Mouse (Mus musculus) right cerebral cortex, adult 2 months (tissue): Measurements from ENCODE around the gene Tnrc6a.
A peak's percentile ranks its signal among the peaks of the same experiment; 100 is the strongest.
"Not testable (repeated sequence)": the region's sequence is repeated elsewhere in the genome, so short reads cannot be mapped to it uniquely, and the experiment has no call there.

Experiments used
- DNase-seq, 2 experiments: peaks; one replicate each; pipeline ENCODE4 v3.0.0; 2021 to 2022; ENCODE audit warnings: low spot score in 2 of 2

Gene Tnrc6a

DNA sequence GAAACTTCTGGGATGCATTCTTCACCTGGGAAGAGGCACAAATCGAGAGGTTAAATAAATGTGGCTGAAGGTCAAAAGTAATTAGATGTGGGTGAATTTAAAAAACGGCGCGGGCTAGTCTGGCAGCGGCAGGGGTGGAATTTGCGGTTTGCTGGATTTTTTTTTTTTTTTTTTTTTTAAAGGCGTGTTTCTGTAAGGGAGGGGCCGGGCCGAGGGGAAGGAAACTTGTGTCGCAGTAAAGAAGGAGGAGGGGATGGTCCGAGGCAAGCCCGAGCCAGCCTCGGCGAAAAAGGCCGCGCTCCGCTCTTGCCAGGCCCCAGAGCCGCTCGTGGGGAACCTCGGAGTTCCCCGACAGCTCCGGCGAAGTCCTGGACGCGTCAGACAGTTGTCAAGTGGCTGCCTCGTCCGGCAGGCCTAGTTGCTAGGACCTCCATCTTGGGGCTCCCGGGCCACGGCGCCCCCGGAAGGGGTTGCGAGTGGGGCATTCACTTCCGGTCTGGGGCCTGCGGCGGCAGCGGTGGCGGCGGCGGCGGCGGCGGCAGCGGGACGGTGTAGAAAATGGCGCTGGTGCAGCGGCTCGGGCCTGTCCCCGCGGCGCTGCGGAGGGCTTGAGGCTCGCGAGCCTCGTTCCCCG lies at the start of gene Tnrc6a:
Gene Tnrc6a (plus strand): TSS at position 221 of the 634 bp plus-strand sequence.
- DNase-seq, result peak; percentile 90 to 94

DNA sequence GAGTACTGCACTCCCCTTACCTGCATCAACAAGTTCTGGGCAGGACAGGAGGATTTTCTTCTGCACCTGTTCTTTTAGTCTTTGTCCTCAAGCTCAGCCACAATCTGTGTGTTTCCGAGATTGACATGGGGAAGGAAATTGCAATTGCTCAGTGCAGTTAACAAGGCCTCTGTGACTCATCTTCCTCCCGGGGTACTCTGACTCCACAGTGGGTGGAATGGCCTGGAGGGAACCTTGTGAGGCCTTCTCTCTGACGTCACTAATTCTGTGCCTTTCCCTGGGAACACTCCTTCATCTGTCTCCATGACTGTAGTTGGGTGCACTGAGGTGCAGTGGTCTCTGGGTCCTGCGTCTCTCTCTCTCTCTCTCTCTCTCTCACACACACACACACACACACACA lies 41.4 kb upstream of the Tnrc6a start:
- no peak for DNase-seq

DNA sequence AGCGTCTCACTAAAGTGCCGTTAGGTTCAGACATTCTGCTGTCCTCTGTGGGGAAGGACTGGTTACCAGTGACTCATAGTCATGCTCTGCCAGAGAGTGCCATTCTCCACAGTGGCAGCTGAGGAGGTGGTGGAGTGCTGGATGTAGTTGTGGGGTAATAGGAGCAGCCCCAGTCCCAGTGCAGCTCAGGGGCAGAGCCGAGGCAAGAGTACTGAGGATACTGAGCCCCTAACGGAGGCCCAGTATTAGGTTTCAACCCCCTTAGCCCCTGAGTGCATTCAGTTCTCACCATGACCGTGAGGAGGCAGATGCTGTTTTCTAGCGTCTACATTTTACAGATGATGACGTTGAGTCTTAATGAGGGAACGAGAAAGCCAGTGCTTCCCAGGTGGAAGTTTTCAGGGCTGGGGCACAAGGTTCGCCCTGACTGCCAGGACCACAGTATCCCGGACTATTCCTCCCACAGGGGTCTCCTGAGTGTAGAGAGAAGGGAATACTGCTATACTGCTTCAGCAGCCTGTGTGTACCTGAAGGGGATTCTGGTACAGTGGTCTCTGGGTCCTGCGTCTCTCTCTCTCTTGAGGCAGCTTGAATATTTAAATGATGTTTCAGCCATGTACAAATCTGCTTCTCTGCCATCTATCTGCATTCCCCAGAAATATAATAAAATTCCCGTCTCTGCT lies 40.1 kb upstream of the Tnrc6a start:
- DNase-seq, result peak; percentile 38 to 57

DNA sequence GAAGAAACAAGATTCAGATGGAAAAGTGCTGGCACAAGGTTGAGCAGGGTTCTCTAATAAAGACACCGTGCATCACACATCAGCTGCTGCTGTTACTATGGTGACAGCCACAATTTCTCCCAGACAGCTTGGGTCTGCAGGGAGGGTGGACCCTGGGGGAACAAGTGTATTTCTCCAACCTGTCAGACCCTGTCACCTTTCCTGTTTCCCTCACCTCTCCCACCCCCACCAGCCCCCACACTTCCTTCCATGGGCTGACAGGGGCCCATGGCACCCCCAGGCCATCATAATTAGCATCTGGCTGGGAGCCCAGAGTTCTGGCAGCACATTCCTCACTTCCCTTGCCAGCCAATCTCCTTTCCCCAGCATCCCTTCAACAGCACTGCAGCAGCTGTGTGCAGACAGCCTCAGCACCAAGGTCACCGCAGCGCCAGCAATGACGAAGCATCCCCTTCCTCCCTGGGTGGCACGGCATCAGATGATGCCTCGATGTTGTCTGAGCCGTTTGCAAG lies 39.4 kb upstream of the Tnrc6a start:
- DNase-seq, result peak; percentile 68 to 86

DNA sequence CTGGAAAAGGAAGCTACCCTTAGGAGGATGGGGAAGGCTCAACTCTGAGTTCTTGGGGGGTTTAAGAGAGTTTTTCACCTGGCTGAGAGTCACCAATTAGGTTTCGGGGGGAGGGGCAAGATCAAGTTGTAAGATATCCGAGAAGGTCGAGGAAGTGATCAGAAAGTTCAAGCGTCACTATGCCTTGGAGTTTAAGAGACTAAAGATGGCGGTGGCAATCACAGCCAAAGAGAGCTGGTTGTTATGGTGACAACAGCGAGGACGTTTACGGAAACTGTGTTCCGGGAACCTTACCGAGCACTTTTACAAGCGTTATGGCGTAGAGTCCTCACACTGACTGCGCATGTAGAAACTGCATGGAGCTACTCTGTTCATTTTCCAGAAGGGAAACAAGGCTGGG lies 39.0 kb upstream of the Tnrc6a start:
- peak; percentile 15 to 44 for DNase-seq

DNA sequence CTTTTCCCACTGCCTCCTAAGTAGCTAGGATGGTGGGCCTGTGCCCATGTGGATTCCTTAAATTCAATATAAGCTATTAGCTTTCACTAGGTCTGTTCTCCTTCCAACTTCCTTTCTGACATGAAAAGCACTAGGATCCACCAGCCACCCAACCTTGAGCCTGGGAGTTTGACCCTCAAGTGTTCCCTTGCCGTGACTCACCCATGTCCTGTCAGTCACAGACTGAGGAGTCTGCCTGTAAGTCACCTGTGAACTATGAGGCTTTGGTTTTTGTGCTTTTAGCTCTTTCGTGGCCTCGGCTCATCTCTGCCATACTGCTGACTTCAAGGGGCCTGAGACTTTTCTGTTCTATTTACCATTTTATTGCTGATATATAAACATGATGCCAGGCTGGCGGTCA lies 34.8 kb upstream of the Tnrc6a start:
- DNase-seq, result no peak

DNA sequence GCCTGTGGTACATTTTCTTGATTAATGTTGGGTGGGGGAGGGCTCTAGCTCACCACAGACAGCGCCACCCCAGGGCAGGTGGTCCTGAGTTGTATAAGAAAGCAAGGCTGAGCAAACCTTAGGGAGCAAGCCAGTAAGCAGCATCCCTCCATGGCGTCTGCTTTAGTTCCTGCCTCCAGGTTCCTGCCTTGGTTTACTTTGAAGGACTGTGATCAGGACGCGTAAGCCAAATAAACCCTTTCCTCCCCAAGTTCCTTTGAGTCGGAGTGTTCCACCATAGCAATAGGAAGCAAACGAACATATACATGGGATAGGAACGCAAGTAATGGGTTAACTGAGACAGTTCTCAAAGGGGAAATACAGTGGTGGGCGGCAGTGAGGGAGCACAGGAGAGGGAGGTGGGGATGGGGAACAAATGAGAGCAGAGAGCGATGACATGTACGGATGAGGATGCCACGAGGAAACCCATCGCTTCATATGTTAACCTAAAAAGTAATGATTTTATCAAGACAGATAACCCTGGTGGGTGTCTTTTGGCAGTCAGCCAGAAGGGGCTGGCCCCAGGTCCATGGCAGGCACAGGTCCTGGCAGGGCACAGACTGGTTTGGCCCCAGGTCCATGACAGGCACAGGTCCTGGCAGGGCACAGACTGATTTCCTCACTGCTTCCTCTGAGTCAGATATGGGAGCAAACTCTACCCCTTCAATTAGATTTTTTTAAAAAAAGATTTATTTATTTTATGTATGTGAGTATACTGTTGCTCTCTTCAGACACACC lies 27.2 kb upstream of the Tnrc6a start:
- no peak for DNase-seq

DNA sequence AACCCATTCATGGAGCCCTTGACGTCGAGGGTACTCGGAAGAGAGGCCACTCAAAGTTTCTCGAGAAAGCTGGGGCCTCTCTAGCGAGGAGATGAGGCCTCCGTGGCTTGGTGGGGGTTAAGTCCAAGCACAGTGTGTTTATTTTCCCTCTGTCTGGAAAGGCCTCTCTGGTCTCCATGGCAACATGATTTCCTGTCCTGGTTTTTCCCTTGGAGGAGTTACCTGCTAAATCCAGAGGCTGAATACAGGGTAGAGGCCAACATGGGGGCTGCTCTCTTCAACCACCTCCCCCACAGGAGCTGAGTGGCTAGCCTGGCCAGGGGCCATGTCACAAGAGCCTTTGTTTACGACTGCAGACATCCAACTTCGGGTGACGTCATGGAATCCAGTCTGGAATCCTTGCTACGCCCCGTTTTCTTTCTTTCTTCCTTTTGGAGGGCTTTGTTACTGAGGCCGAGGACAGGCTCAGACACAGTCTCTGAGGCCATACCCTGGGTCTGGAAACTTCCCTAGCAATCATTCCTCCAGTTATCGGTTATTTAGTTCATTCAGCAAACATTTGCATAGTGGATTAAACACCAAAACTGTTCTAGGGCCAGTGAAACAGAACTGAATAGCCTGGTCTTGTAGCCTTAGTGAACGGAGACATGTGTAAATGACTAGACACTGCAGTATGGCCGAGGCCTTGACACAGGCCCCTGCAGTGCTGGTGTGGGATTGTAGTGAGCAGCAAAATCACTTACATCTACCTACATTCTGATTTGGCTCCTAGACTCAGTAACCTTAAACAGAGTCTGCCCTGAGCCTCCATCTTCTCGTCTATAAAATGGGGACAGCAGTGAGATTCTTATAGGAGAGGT lies 25.6 kb upstream of the Tnrc6a start:
- peak; percentile 63 to 71 for DNase-seq

DNA sequence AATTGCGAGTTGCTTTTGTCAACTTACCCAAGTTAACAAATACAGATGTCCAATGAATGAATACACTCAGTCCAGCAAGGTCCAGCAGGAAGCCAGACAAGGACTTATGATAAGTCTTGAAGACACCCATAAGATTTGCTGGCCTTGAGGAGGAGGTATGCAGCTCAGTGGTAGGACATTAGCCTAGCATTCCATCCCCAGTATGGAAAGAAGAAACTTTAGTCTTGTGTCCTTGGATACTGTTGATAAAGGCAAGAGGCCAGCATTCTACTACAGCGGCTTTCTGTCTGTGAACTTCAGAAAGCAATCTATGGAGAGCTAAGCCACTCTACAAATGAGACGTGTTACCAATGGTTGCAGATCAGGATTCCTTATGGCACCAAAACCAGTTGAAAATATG lies 22.4 kb upstream of the Tnrc6a start:
- no peak for DNase-seq

DNA sequence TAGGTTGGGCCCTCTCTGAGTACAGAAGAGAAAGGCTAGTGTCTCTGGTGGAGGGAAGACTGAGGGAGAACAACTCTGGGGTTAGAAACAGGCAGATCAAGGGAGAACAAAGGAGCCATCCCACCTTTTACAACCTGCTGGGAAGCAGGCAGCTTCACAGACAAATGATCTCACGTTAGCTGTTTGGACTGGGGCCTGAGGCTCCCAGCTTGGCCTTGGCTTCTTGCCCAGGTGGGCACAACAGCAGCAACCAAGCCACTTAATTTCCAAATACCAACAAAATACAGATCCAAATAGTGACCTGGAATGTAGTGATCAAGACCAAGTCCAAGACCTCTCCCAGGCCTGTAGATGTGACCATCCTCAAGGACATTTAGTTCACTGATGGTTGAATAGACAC lies 18.3 kb upstream of the Tnrc6a start:
- DNase-seq, result not testable (repeated sequence)

DNA sequence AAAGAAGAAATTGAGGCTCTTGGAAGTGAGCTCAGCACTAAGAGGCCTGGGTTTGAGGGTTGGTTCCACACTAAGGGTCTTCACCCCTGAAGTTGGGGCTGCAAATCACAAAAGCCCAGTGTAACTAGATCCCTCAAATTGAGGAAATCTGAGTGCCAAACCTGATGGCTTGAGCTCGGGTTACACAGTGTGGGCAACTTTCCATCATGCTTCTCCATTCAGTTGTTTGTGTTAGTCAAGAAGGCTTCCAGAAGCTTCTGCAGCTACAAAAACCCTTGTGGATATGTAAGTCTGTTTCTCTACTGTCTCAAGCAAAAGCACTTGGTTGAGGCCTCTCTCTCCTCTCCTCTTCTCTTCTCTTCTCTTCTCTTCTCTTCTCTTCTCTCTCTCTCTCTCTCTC lies 17.8 kb upstream of the Tnrc6a start:
- DNase-seq, result no peak

DNA sequence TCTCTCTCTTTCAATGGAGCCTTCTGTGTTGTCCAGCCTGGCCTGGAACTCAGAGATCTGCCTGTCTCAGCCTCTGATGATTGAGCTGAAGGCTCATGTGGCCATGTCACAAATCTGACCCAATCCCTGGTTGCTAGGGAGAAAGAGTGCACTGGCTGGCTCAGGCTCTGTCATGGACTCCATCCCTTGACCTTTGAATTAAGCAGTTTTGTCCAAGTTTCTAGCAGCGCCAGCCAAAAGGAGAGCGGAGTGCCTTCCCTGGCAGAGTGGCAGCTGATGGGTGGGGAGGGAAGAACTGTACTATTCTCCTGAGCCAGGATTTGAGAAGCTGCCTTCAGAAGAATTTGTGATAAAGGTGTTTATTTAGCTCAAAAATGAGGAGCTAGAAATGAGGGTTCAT lies 17.4 kb upstream of the Tnrc6a start:
- no peak for DNase-seq

DNA sequence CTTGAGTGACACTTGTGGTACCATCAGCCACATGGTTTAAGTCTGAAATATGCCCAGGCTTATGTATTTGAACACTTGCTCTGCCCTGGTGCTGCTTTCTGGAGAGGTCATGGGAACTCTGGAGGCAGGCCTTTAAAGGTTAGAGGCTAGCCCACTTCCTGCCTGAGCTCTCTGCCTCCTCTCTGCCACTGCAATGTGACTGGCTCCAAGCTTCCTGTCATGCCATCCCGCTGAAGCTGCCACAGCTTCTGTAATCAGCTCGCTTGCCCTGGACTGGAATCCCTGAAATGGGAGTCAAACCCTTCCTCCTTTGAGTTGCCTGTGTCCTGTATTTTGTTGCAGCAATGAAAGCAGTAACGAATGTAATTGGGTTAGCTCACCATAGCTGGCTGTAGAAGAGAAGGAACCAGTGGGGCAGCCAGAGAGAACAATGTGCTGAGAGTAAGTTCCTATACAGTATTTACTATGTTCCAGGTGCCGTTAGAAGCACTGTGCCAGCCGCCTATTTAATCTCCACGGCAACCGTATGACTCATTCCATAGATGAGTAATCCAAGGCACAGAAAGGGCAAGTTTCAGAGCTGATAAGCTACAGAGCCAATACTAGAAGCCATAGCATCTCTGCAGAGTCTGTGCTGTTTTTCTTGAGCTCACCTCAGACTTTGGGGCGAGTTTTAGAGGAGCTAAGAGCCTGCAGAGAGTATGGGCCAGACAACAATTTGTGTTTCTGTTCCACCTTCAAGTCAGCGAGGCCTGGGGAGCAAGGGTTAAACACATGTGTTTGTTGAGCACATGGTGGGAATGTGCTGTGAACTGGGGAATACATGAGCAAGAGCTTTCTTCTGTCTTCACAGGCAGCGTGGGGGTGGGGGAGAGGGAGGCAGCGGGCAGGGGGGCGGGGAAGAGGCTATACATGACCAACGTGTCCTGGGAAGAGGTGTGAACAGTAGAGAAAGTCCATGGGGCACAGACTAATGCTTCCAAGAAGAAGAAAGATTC lies 15.3 kb upstream of the Tnrc6a start:
- DNase-seq, result peak; percentile 38 to 52

DNA sequence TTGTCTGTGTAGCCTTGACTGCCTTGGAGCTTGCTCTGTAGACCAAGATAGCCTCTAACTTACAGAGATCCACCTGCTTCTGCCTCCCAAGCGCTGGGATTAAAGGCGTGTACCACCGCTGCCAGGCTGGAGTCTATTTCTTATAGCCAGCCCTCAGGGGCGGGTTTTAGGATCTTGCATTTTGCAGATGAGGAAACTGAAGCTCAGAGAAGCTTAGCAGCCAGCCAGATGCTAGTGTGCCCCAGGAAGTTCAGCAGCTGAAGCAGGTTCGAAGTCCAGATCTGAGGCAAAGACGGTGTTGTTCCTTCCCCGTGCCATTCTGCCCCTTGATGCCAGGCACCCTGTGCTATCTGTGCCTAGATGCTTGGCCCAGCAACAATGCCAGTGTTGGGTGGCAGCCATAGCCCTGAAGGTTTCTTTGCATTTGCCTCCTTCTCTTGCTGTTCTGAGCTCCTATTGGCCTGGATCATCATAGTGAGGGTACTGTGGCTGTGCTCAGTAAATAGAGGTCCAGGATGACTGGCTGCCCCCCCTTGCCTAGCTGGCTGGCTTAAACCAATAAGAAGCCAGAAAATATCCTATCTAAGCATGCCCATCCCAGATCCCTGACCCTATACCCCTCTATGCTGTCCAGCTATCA lies 14.2 kb upstream of the Tnrc6a start:
- DNase-seq, result no peak

DNA sequence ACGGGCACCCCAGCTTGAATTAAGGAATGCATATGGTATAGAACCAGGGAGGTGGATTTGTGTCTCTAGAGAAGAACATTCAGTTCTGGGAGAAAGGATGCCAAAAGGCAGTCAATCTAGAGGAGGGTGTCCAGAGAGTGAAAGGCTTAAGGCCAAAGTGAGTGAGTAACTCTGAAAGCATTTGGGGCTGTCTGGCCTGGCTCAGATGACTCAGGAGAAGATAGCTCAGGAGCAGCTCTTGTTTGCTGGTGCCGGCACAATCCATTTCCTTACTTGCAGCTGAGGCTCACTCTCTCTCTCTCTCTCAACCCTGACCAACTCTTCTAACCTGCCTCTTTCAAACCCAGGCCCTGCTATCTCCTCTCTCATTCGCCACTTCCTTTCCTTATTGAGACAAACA lies 13.6 kb upstream of the Tnrc6a start:
- no peak for DNase-seq

DNA sequence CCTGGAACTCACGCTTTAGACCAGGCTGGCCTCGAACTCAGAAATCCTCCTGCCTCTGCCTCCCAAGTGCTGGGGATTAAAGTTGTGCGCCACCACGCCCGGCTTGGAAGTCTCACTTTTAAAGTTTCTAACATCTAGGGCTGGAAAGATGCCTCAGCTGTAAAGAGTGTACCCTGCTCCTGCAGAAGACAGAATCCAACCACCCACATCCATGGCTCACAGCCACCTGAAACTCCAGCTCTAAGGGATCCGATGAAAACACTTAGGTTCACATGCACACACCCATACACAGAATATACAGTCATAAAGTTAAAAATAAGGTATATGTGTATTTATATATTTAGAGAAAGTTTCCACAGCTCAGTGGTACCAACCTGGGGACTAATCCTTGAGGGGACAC lies 10.1 kb upstream of the Tnrc6a start:
- DNase-seq, result peak in 1 of 2 experiments; percentile 21

DNA sequence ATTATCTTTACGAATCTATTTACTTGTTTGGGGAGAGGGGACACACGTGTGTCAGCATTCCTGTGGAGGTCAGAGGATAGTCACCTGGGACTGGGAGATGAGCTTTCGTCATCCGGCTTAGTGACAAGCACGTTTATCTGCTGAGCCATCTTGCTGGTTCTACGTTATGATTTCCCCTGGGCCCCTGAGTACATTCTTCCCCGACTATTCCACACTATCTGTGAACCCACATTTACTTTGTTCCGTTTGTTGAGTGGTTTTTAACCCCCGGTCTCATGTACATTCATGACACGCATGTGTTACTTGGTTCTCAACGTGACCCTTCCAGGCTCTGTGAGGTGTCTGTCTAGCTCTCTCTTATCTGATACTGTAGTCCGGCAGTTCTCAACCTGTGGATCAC lies 6.9 kb upstream of the Tnrc6a start:
- DNase-seq, result no peak

DNA sequence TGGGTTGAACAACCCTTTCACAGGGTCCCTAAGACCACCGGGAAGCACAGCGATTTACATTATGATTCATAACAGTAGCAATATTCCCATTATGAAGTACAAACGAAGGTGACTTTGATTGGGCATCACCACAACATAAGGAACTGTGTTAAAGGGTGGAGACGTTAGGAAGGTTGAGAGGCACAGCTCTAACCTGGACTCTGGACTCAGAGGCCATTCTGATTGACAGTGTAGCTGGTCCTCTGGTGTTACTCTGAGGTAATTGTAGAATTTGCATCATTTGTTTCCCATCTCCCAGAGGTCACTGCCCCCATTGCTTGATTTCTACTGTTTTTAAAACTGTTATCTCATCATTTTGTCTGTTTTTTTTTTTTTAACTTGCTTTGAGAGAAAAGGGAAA lies 6.5 kb upstream of the Tnrc6a start:
- DNase-seq, result no peak

DNA sequence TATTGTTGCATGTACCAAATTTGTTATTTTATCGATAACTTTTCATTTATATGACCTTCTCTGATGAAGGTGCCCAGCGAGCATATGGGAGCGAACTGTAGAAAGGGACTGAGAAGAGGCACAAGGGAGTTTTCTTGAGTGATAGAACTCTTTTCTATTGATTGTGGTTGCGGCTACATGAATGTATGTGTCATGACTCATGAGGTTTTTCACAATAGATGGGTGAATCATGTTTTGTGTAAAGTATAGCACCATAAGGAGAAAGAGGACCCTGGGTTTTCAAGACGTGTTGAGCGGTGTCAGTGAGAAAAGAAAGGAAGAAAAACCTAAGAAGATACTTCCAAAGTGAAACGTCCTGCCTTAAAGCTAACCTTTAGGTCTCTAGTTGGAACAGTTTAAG lies 3.2 kb upstream of the Tnrc6a start:
- DNase-seq, result no peak

DNA sequence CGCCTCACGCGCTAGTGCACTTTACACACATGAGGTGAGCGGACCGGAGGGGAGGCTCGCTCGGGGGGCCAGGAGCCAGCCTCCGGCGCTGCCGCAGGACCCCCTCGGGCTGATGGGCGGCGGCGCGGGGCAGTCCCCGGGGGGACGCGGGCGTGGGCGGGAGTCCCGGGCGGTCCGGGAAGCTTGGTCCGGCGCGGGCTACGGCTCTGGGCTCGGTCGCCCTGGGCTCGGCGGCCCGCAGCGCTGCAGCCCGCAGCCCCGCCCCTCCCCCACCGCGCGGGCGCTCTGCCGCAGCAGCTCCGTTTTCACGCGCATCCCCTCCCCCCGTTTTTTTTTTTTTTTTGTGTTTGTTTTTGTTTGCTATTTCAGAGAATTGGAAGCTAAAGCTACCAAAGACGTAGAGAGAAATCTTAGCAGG lies 623 bp downstream of the Tnrc6a start:
- DNase-seq, result no peak
